In genomic region chr1:134490903-134491801, GRCm38 (mm10) we compare ENCODE assay signal across 35 mouse cellular contexts. TPM values are rescaled to one million over a fixed set of nuclear protein-coding genes. Genes with fewer than 3 reads are reported as not detected.
DNase-seq lines count a peak whose midpoint lies in the region; ATAC-seq and TF ChIP-seq lines count a peak whose summit lies in the region.
"Had no signal": no experiment of that assay in that cellular context is flagged by ENCODE, and none has a peak within 500 bp of the region (broad histone marks: within the 10 kb centered on the region; RNA-seq: fewer than 3 reads in every experiment).

No protein-coding gene starts in this region.

- peaks cover 45% of the 10 kb centered on the region for H3K36me3 ChIP-seq in liver, embryonic 14.5 days (replicated peaks; ENCODE audit: control insufficient read depth, insufficient read depth, low read depth)

- ATAC-seq in liver, embryonic 14.5 days (ENCODE audit: insufficient read depth), result no peak
- peak; percentile 80 for ATAC-seq in megakaryocyte-erythroid progenitor cell, adult 5-6 weeks (replicated peaks; ENCODE audit: low FRiP score, low TSS enrichment, poor library complexity, severe bottlenecking)
- ATAC-seq: forebrain, postnatal 0 days; hindbrain, embryonic 16.5 days; midbrain, embryonic 13.5 days; Patski had no signal

- no peaks in the 10 kb centered on the region for H3K9me3 ChIP-seq in liver, embryonic 14.5 days (ENCODE audit: control insufficient read depth, low read length)
- H3K9me3 ChIP-seq: embryonic facial prominence, embryonic 10.5 days; embryonic facial prominence, embryonic 15.5 days; forebrain, embryonic 12.5 days; hindbrain, embryonic 10.5 days; kidney, embryonic 15.5 days; limb, embryonic 10.5 days; limb, embryonic 15.5 days; megakaryocyte, embryonic 14.5 days; midbrain, embryonic 13.5 days; neural tube, embryonic 13.5 days; stomach, embryonic 15.5 days had no signal

- TF ChIP-seq EP300 in liver, embryonic 14.5 days (IDR thresholded peaks at IDR 0.05; ENCODE audit: low read depth), result peak; percentile 40

- H3K9ac ChIP-seq in liver, embryonic 14.5 days (replicated peaks), result no peak overlapping the region
- H3K9ac ChIP-seq: embryonic facial prominence, embryonic 15.5 days; forebrain, embryonic 12.5 days; forebrain, postnatal 0 days; kidney, embryonic 15.5 days; limb, embryonic 15.5 days; midbrain, embryonic 13.5 days; neural tube, embryonic 13.5 days; stomach, embryonic 15.5 days had no signal

- H3K4me3 ChIP-seq in liver, embryonic 14.5 days (ENCODE audit: insufficient read depth in 1 of 2, low read depth in 2 of 2, low read length in 2 of 2), result no peak overlapping the region
- H3K4me3 ChIP-seq: embryonic facial prominence, embryonic 10.5 days; embryonic facial prominence, embryonic 15.5 days; forebrain, embryonic 12.5 days; hindbrain, embryonic 10.5 days; kidney, embryonic 15.5 days; limb, embryonic 10.5 days; limb, embryonic 15.5 days; megakaryocyte, embryonic 14.5 days; midbrain, embryonic 13.5 days; neural tube, embryonic 13.5 days; stomach, embryonic 15.5 days had no signal

- intact Hi-C loops in left cerebral cortex, postnatal 14 days (cut with DNase I), result no loop called here

- DNase-seq in spleen, adult 12 weeks (ENCODE audit: low spot score), result peak; percentile 12
- DNase-seq in spleen, postnatal 10 days (ENCODE audit: low spot score in 2 of 2), result no peak
- peak; percentile 63 for DNase-seq in c-Kit-positive CD71-positive TER-119-negative erythroid progenitor cells, embryonic 14.5 days (ENCODE audit: low read depth)
- peak in 2 of 3 experiments; percentile 47 to 51 for DNase-seq in liver, embryonic 14.5 days (ENCODE audit: low read depth in 3 of 3, low spot score in 3 of 3)
- no peak for DNase-seq in kidney, adult 8-10 months
- DNase-seq in left cerebral cortex, postnatal 14 days (ENCODE audit: low spot score in 2 of 2), result no peak
- DNase-seq in layer of hippocampus, adult 8-10 months (ENCODE audit: low spot score in 2 of 2), result no peak
- DNase-seq: adrenal gland, postnatal 36 days; B cell, adult 2 months; cerebellum, adult 11-12 months; cerebellum, postnatal 10 days; forebrain, postnatal 0 days; heart, postnatal 14 days; kidney, postnatal 25 days; lung, postnatal 36 days had no signal

- no peaks in the 10 kb centered on the region for H3K27me3 ChIP-seq in liver, embryonic 14.5 days (ENCODE audit: control insufficient read depth, insufficient read depth, low read length)
- H3K27me3 ChIP-seq: embryonic facial prominence, embryonic 15.5 days; forebrain, embryonic 12.5 days; kidney, embryonic 15.5 days; limb, embryonic 15.5 days; megakaryocyte, embryonic 14.5 days; midbrain, embryonic 13.5 days; neural tube, embryonic 13.5 days; Patski; stomach, embryonic 15.5 days had no signal

- H3K27ac ChIP-seq in liver, embryonic 14.5 days, result peak overlapping the region; percentile 37
- H3K27ac ChIP-seq: embryonic facial prominence, embryonic 10.5 days; embryonic facial prominence, embryonic 15.5 days; forebrain, embryonic 12.5 days; hindbrain, embryonic 10.5 days; kidney, embryonic 15.5 days; limb, embryonic 10.5 days; limb, embryonic 15.5 days; midbrain, embryonic 13.5 days; neural tube, embryonic 13.5 days; stomach, embryonic 15.5 days had no signal

- no peak for TF ChIP-seq CTCF in liver, embryonic 14.5 days (IDR thresholded peaks at IDR 0.05; ENCODE audit: low read depth)

- H3K4me1 ChIP-seq in liver, embryonic 14.5 days (replicated peaks; ENCODE audit: control insufficient read depth in 2 of 2, insufficient read depth in 2 of 2, low read length in 1 of 2), result peaks cover 6 to 20% of the 10 kb centered on the region in 2 experiments; a peak in 2 of 4 replicates

- no peak overlapping the region for H3K4me2 ChIP-seq in liver, embryonic 14.5 days (ENCODE audit: low read depth)
- H3K4me2 ChIP-seq: embryonic facial prominence, embryonic 15.5 days; forebrain, embryonic 12.5 days; kidney, embryonic 15.5 days; limb, embryonic 15.5 days; midbrain, embryonic 13.5 days; neural tube, embryonic 13.5 days; stomach, embryonic 15.5 days had no signal

- 53% methylated on average over 6 of the region's 6 CpGs for WGBS in liver, embryonic 14.5 days (ENCODE audit: insufficient replicate concordance)

RNA-seq across cellular contexts. Expression of gene Rabif, which starts 3.3 kb away (rescaled TPM):
- polyA plus RNA-seq in liver, embryonic 14.5 days (2012; rRNA removed), result 8.9 and 9.7 TPM in 2 replicates
- 16.8 and 18.2 TPM in 2 replicates for polyA plus RNA-seq in liver, embryonic 14.5 days (2014; fragmentation: Nextera tagmentation; extraction: Ambion mirVana)
- 16.3 and 31.0 TPM in 2 replicates for total RNA-seq in megakaryocyte-erythroid progenitor cell, adult 5-6 weeks (2014; fragmentation: Nextera tagmentation)
- 20.9 and 21.3 TPM in 2 replicates for total RNA-seq in megakaryocyte-erythroid progenitor cell, adult 5-6 weeks (2017)
- 10 to 100 TPM; 30.1 to 32.3 TPM for total RNA-seq in left cerebral cortex, postnatal 14 days (2021)
- total RNA-seq in layer of hippocampus, adult 8-10 months (2022), result 10 to 100 TPM; 20.0 to 26.7 (median 21.8) TPM

RNA-seq across cellular contexts. Expression of gene Klhl12, which starts 35.8 kb away (rescaled TPM):
- polyA plus RNA-seq in liver, embryonic 14.5 days (2012; rRNA removed), result 12.1 and 17.9 TPM in 2 replicates
- polyA plus RNA-seq in liver, embryonic 14.5 days (2014; fragmentation: Nextera tagmentation; extraction: Ambion mirVana), result 28.0 and 31.6 TPM in 2 replicates
- 62.2 and 79.3 TPM in 2 replicates for total RNA-seq in megakaryocyte-erythroid progenitor cell, adult 5-6 weeks (2014; fragmentation: Nextera tagmentation)
- total RNA-seq in megakaryocyte-erythroid progenitor cell, adult 5-6 weeks (2017), result 49.9 and 60.7 TPM in 2 replicates
- 10 to 100 TPM; 35.4 to 37.1 TPM for total RNA-seq in left cerebral cortex, postnatal 14 days (2021)
- 10 to 100 TPM; 37.8 to 46.1 (median 41.6) TPM for total RNA-seq in layer of hippocampus, adult 8-10 months (2022)

RNA-seq across cellular contexts. Expression of gene Mgat4e, which starts 58.3 kb away (rescaled TPM):
- not detected in 2 replicates for polyA plus RNA-seq in liver, embryonic 14.5 days (2012; rRNA removed)
- polyA plus RNA-seq in liver, embryonic 14.5 days (2014; fragmentation: Nextera tagmentation; extraction: Ambion mirVana), result not detected in 2 replicates
- total RNA-seq in megakaryocyte-erythroid progenitor cell, adult 5-6 weeks (2014; fragmentation: Nextera tagmentation), result not detected in 2 replicates
- not detected in 2 replicates for total RNA-seq in megakaryocyte-erythroid progenitor cell, adult 5-6 weeks (2017)
- total RNA-seq in left cerebral cortex, postnatal 14 days (2021), result not detected
- total RNA-seq in layer of hippocampus, adult 8-10 months (2022), result not detected
- total RNA-seq: adrenal gland, postnatal 36 days; forebrain, postnatal 0 days; gastrocnemius, adult 8-10 months; gastrocnemius, postnatal 4 days; heart, adult 8-10 months; heart, postnatal 14 days had no signal
- polyA plus RNA-seq: embryonic facial prominence, embryonic 10.5 days; embryonic facial prominence, embryonic 15.5 days; forebrain, embryonic 12.5 days; forebrain, postnatal 0 days; heart, embryonic 14.5 days; hindbrain, embryonic 10.5 days; hindbrain, embryonic 16.5 days; intestine, embryonic 14.5 days; kidney, embryonic 15.5 days; limb, embryonic 10.5 days; limb, embryonic 15.5 days; lung, embryonic 16.5 days; midbrain, embryonic 13.5 days; neural tube, embryonic 13.5 days; Patski; stomach, embryonic 15.5 days had no signal

Comparison
In these comparisons a context has a peak if more than half of its experiments do, and no peak if none do; other contexts are left out.
1. DNase-seq: peak in spleen, adult 12 weeks (single experiment), c-Kit-positive CD71-positive TER-119-negative erythroid progenitor cells, embryonic 14.5 days (single experiment) and liver, embryonic 14.5 days (2 of 3); none in spleen, postnatal 10 days (0 of 2), kidney, adult 8-10 months (0 of 2), left cerebral cortex, postnatal 14 days (0 of 2) and layer of hippocampus, adult 8-10 months (0 of 2).